Mouse (Mus musculus) C2C12 (cell line): ENCODE data around the gene Themis.

ENCODE experiments used
- CEBPB ChIP-seq: IDR thresholded peaks from one replicate; pipeline ENCODE4 v1.6.1; 2011; ENCODE audit warnings: low read depth, mild to moderate bottlenecking, control low read depth, moderate library complexity
- CTCF ChIP-seq: IDR thresholded peaks from one replicate; pipeline ENCODE4 v1.5.1; 2011; ENCODE audit not compliant: control insufficient read depth, insufficient read depth, insufficient read length
- MAX ChIP-seq: IDR thresholded peaks from one replicate; pipeline ENCODE4 v1.6.1; 2011; ENCODE audit warnings: mild to moderate bottlenecking, control low read depth
- MYOD1 ChIP-seq: IDR thresholded peaks from one replicate; pipeline ENCODE4 v1.6.1; 2011; ENCODE audit warnings: low read depth; ENCODE audit not compliant: control insufficient read depth, insufficient read length
- USF1 ChIP-seq: IDR thresholded peaks from one replicate; pipeline ENCODE4 v1.6.1; 2011; ENCODE audit warnings: low read depth, mild to moderate bottlenecking, control low read depth, moderate library complexity

- no peak for TF ChIP-seq CTCF
- TF ChIP-seq CEBPB = no peak
- TF ChIP-seq USF1 = no peak
- TF ChIP-seq MAX = no peak
- no peak for TF ChIP-seq MYOD1
Measured at GRCm38 (mm10) chr10:28898351-28898750, 230.2 kb downstream of the Themis start.
